Mouse (Mus musculus): Measurements from ENCODE around the gene Gp1bb. TPM values are rescaled to one million over a fixed set of nuclear protein-coding genes. Genes with fewer than 3 reads are reported as not detected.

Gene Gp1bb
- total RNA-seq, 2 experiments from 2014 or later = not detected

- intact Hi-C loops (cut with DNase I) = loop anchor here (1.0 to 5.0 kb wide), 2 partner anchors 52 to 171 kb away; no protein-coding TSS in a partner anchor
- Histone ChIP-seq H3K4me3 (peak overlapping the region; percentile 72), H3K27ac (peak overlapping the region; percentile 46)
- no peak for TF ChIP-seq CTCF (IDR thresholded peaks at IDR 0.05)
- DNase-seq = peak; percentile 53
Measured at GRCm38 (mm10) chr16:18625791-18626311, 3.6 kb upstream of the Gp1bb start.

- no peak for TF ChIP-seq CTCF (IDR thresholded peaks at IDR 0.05)
- Histone ChIP-seq H3K27ac (no peak overlapping the region), H3K4me3 (no peak overlapping the region)
- intact Hi-C loops (cut with DNase I) = loop anchor here (5.0 kb wide), 1 partner anchor 172 kb away; no protein-coding TSS in a partner anchor
- DNase-seq = no peak
Measured at GRCm38 (mm10) chr16:18625097-18625496, 2.9 kb upstream of the Gp1bb start.

GRCm38 (mm10) chr16:18624641-18625040 lies 2.4 kb upstream of the Gp1bb start:
- intact Hi-C loops (cut with DNase I) = loop anchor here (5.0 kb wide), 1 partner anchor 173 kb away; no protein-coding TSS in a partner anchor
- DNase-seq = no peak
- Histone ChIP-seq H3K27ac (no peak overlapping the region), H3K4me3 (no peak overlapping the region)
- no peak for TF ChIP-seq CTCF (IDR thresholded peaks at IDR 0.05)

- intact Hi-C loops (cut with DNase I) = no loop called here
- no peak for TF ChIP-seq CTCF (IDR thresholded peaks at IDR 0.05)
- H3K4me3 ChIP-seq = no peak overlapping the region
Measured at GRCm38 (mm10) chr16:18623751-18624540, 1.7 kb upstream of the Gp1bb start.

GRCm38 (mm10) chr16:18622916-18623750 lies 930 bp upstream of the Gp1bb start:
- H3K4me3 ChIP-seq = no peak overlapping the region
- no peak for DNase-seq
- intact Hi-C loops (cut with DNase I) = no loop called here
- no peak overlapping the region for H3K27ac ChIP-seq
- TF ChIP-seq CTCF (IDR thresholded peaks at IDR 0.05) = no peak

More at GRCm38 (mm10) chr16:18623751-18624540, 1.7 kb upstream of the Gp1bb start:
- no peak overlapping the region for H3K27ac ChIP-seq
- DNase-seq = no peak

- Histone ChIP-seq H3K27ac (no peak overlapping the region), H3K4me3 (peak overlapping the region; percentile 72)
- no peak for TF ChIP-seq CTCF (IDR thresholded peaks at IDR 0.05)
- DNase-seq = no peak
- intact Hi-C loops (cut with DNase I) = no loop called here
Measured at GRCm38 (mm10) chr16:18621362-18622001, 721 bp downstream of the Gp1bb start.

- Histone ChIP-seq H3K27ac (no peak overlapping the region), H3K4me3 (peak overlapping the region; percentile 72)
- intact Hi-C loops (cut with DNase I) = no loop called here
- peak; percentile 68 for DNase-seq
- no peak for TF ChIP-seq CTCF (IDR thresholded peaks at IDR 0.05)
Measured at GRCm38 (mm10) chr16:18620601-18621361, 1.4 kb downstream of the Gp1bb start.

GRCm38 (mm10) chr16:18620201-18620600 lies 2.0 kb downstream of the Gp1bb start:
- DNase-seq = no peak
- Histone ChIP-seq H3K4me3 (no peak overlapping the region), H3K27ac (no peak overlapping the region)
- no peak for TF ChIP-seq CTCF (IDR thresholded peaks at IDR 0.05)
- intact Hi-C loops (cut with DNase I) = no loop called here

GRCm38 (mm10) chr16:18619110-18619509 lies 3.1 kb downstream of the Gp1bb start:
- no peak for DNase-seq
- no peak overlapping the region for H3K4me3 ChIP-seq
- no peak overlapping the region for H3K27ac ChIP-seq
- TF ChIP-seq CTCF (IDR thresholded peaks at IDR 0.05) = no peak
- intact Hi-C loops (cut with DNase I) = loop anchor here (5.0 kb wide), 1 partner anchor 92 kb away; no protein-coding TSS in a partner anchor

GRCm38 (mm10) chr16:18618297-18618696 lies 3.9 kb downstream of the Gp1bb start:
- Histone ChIP-seq H3K27ac (no peak overlapping the region), H3K4me3 (no peak overlapping the region)
- intact Hi-C loops (cut with DNase I) = loop anchor here (5.0 kb wide), 1 partner anchor 91 kb away; no protein-coding TSS in a partner anchor
- no peak for TF ChIP-seq CTCF (IDR thresholded peaks at IDR 0.05)
- no peak for DNase-seq

GRCm38 (mm10) chr16:18617370-18618065 lies 4.7 kb downstream of the Gp1bb start:
- intact Hi-C loops (cut with DNase I) = loop anchor here (1.0 to 5.0 kb wide), 3 partner anchors 90 to 269 kb away; partner anchors contain the start of genes Arvcf and Tango2
- H3K4me3 ChIP-seq = peak overlapping the region; percentile 56

More at GRCm38 (mm10) chr16:18617370-18618065, 4.7 kb downstream of the Gp1bb start:
- DNase-seq = peak; percentile 89
- H3K27ac ChIP-seq = no peak overlapping the region
- TF ChIP-seq CTCF (IDR thresholded peaks at IDR 0.05) = peak; percentile 96

Measured in gastrocnemius, adult 2 months (tissue).